Mouse (Mus musculus): ENCODE data around the gene Slit3.

DNA sequence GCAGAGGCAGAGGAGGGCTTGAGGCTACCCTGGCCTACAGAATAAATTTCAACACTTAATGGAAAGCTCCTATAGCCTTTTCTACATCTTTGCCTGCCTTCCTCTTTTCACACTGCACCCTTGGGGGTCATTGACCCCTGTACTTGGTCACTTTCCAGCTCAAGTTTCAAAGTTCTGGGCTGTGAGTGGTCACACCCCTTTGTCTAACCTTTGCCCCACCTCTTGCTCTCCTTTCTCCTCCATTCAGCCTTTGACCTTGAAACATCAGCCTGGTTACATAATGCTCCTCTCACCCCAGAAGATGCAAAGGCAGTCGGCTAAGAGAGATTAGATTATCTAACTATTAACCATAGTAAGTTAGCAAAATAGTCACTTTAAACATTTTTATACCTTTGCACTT lies 611.3 kb downstream of the Slit3 start:
- TF ChIP-seq CTCF (IDR thresholded peaks at IDR 0.05; ENCODE audit: low read depth, low read length): no peak
- no peak for TF ChIP-seq POLR2A (IDR thresholded peaks at IDR 0.05; ENCODE audit: extremely low read depth, insufficient read depth, low read length)
